Mouse (Mus musculus): Measurements from ENCODE around the gene Psmd11. TPM values are rescaled to one million over a fixed set of nuclear protein-coding genes. Genes with fewer than 3 reads are reported as not detected.

The Psmd11 gene
- polyA plus RNA-seq, 1 experiment = 73.9 TPM

Other genes with a start within 250 kb of the Psmd11 start
- 4.3 and 4.6 TPM in 2 replicates for gene Rnf135, start 244.8 kb upstream of the Psmd11 start, polyA plus RNA-seq (2012; rRNA removed)
- 56.5 and 58.5 TPM in 2 replicates for gene Rhot1, start 219.6 kb upstream of the Psmd11 start, polyA plus RNA-seq (2012; rRNA removed)
- 12.3 and 14.3 TPM in 2 replicates for gene Rhbdl3, start 127.7 kb upstream of the Psmd11 start, polyA plus RNA-seq (2012; rRNA removed)
- gene 5730455P16Rik, start 50.6 kb upstream of the Psmd11 start, polyA plus RNA-seq (2012; rRNA removed) = 27.1 and 33.0 TPM in 2 replicates
- 154 and 162 TPM in 2 replicates for gene Zfp207, start 45.3 kb upstream of the Psmd11 start, polyA plus RNA-seq (2012; rRNA removed)
- 242 and 258 TPM in 2 replicates for gene Cdk5r1, start 48.4 kb downstream of the Psmd11 start, polyA plus RNA-seq (2012; rRNA removed)

Data from frontal cortex, adult 2 months (tissue).